Mouse (Mus musculus) lung, postnatal 0 days (tissue): ENCODE results near the gene Mrps35. TPM values are rescaled to one million over a fixed set of nuclear protein-coding genes. Genes with fewer than 3 reads are reported as not detected.

Experiments used
- ATAC-seq: fragments of 200-750 bp; cut with Nextera tagmentation; 2 replicates; pipeline ENCODE4 v1.8.0; 2017; ENCODE audit warnings: moderate library complexity
- DNase-seq: peaks from one replicate; pipeline ENCODE4 v3.0.0-alpha.2; 2016; ENCODE audit warnings: low spot score
- H3K27ac ChIP-seq: fragments of 300-500 bp; sonication (generic); 2 replicates; pipeline ENCODE4 v1.5.1; 2014; ENCODE audit warnings: antibody characterized with exemption, mild to moderate bottlenecking, low read length, mixed read lengths
- H3K27me3 ChIP-seq: fragments of 300-500 bp; sonication (generic); replicated peaks from 2 replicates; pipeline ENCODE4 v1.6.1; 2014; ENCODE audit warnings: low read length, mixed read lengths; ENCODE audit not compliant: insufficient read depth
- H3K36me3 ChIP-seq: fragments of 300-500 bp; sonication (generic); 2 replicates; pipeline ENCODE4 v1.6.1; 2014; ENCODE audit warnings: low read length, mixed read lengths; ENCODE audit not compliant: insufficient read depth
- H3K4me1 ChIP-seq: fragments of 300-500 bp; sonication (generic); 2 replicates; pipeline ENCODE4 v1.6.1; 2014; ENCODE audit warnings: antibody characterized with exemption, low read depth, low read length, mixed read lengths; ENCODE audit not compliant: insufficient read depth
- H3K4me2 ChIP-seq: fragments of 300-500 bp; sonication (generic); replicated peaks from 2 replicates; pipeline ENCODE4 v1.6.1; 2014; ENCODE audit warnings: low read depth, mild to moderate bottlenecking, low read length, moderate library complexity, mixed read lengths
- H3K4me3 ChIP-seq: fragments of 300-500 bp; sonication (generic); 2 replicates; pipeline ENCODE4 v1.5.1; 2014; ENCODE audit warnings: low read depth, low read length
- H3K9ac ChIP-seq: fragments of 300-500 bp; sonication (generic); replicated peaks from 2 replicates; pipeline ENCODE4 v1.6.1; 2014; ENCODE audit warnings: low read depth, mild to moderate bottlenecking
- H3K9me3 ChIP-seq: fragments of 300-500 bp; sonication (generic); 2 replicates; pipeline ENCODE4 v1.6.1; 2016; ENCODE audit warnings: low read length, mixed read lengths
- CTCF ChIP-seq: IDR thresholded peaks from 2 replicates; pipeline ENCODE4 v1.5.1; 2016; ENCODE audit warnings: antibody characterized with exemption, mild to moderate bottlenecking
- EP300 ChIP-seq: IDR thresholded peaks from 2 replicates; pipeline ENCODE4 v1.6.1; 2016; ENCODE audit warnings: antibody characterized with exemption, mild to moderate bottlenecking, control low read depth
- WGBS: fragments of 180-500 bp; shearing (Covaris S2); extraction: QIAGEN DNeasy Blood & Tissue Kit; methylation state at CpG from one replicate; pipeline ENCODE4 v1.1.7; 2014; 5-methylcytosine and 5-hydroxymethylcytosine counted together
- polyA plus RNA-seq: library from polyadenylated mRNA; unstranded; fragments of >200 nt; fragmentation: Nextera tagmentation; extraction: Ambion mirVana; gene quantifications from 2 replicates; pipeline ENCODE4 v1.2.1, GENCODE M21; 2015

Gene Mrps35
- 64.7 and 69.3 TPM in 2 replicates for polyA plus RNA-seq

GRCm38 (mm10) chr6:147042291-147043290 lies at the start of gene Mrps35:
TSS of gene Mrps35 (plus strand) at chr6:147042764.
- peak within 1 kb of the TSS; percentile 81 for H3K27ac ChIP-seq
- DNase-seq (peak; percentile 94), ATAC-seq (peak; percentile 99)
- WGBS: 3% methylated on average over 66 of the region's 66 CpGs
- peak within 1 kb of the TSS; percentile 75 for H3K4me2 ChIP-seq
- H3K9ac ChIP-seq: peak within 1 kb of the TSS; percentile 66
- peak; percentile 46 for TF ChIP-seq CTCF
- no peak for TF ChIP-seq EP300
- H3K9me3 ChIP-seq: no peaks in the 10 kb centered on the region
- H3K36me3 ChIP-seq: no peaks in the 10 kb centered on the region
- H3K4me3 ChIP-seq: peak within 1 kb of the TSS; percentile 89
- no peaks in the 10 kb centered on the region for H3K27me3 ChIP-seq
- peaks cover 11% of the 10 kb centered on the region; the same call in 1 of the 2 replicates for H3K4me1 ChIP-seq

GRCm38 (mm10) chr6:146994236-146994635 lies 48.3 kb upstream of the Mrps35 start:
- TF ChIP-seq CTCF: peak; percentile 77
- no peak for TF ChIP-seq EP300
- peaks cover 4% of the 10 kb centered on the region for H3K36me3 ChIP-seq
- no peak overlapping the region for H3K4me3 ChIP-seq
- H3K4me2 ChIP-seq: no peak overlapping the region
- ATAC-seq (no peak), DNase-seq (peak; percentile 74)
- WGBS: 32% methylated on average over 5 of the region's 5 CpGs
- H3K4me1 ChIP-seq: no peaks in the 10 kb centered on the region
- H3K9ac ChIP-seq: no peak overlapping the region
- H3K27me3 ChIP-seq: no peaks in the 10 kb centered on the region
- no peaks in the 10 kb centered on the region for H3K9me3 ChIP-seq
- H3K27ac ChIP-seq: no peak overlapping the region

GRCm38 (mm10) chr6:146995391-146995790 lies 47.2 kb upstream of the Mrps35 start:
- 82% methylated on average over 2 of the region's 2 CpGs for WGBS
- H3K9ac ChIP-seq: no peak overlapping the region
- DNase-seq (no peak), ATAC-seq (no peak)
- TF ChIP-seq EP300 (no peak), CTCF (no peak)
- H3K4me3 ChIP-seq: no peak overlapping the region
- H3K27ac ChIP-seq: no peak overlapping the region
- no peaks in the 10 kb centered on the region for H3K27me3 ChIP-seq
- no peaks in the 10 kb centered on the region for H3K9me3 ChIP-seq
- no peaks in the 10 kb centered on the region for H3K4me1 ChIP-seq
- H3K4me2 ChIP-seq: no peak overlapping the region
- H3K36me3 ChIP-seq: peaks cover 4% of the 10 kb centered on the region

DNA sequence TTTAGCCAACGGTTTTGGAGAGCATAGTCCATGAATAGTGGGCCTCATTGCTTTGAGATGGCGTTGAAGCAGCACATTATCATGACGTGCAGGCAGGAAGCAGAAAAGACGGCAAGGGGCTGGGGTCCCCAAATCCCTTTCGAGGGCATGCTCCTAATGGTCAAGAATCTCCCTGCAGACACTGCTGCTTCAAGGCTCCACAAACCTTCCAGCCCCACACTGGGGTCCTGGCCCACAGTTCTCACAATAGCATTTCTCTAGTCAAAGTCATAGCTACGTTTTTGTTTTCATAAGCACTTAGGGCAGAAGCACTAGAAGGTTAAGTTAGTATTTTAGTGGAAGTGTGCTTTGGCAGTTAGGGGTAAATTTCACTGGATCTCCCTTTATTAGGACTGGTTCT lies 46.7 kb upstream of the Mrps35 start:
- Histone ChIP-seq H3K4me1 (no peaks in the 10 kb centered on the region), H3K9ac (no peak overlapping the region), H3K36me3 (peaks cover 4% of the 10 kb centered on the region), H3K27ac (no peak overlapping the region), H3K4me2 (no peak overlapping the region), H3K4me3 (no peak overlapping the region), H3K27me3 (no peaks in the 10 kb centered on the region), H3K9me3 (no peaks in the 10 kb centered on the region)
- 87% methylated on average over 6 of the region's 6 CpGs for WGBS
- DNase-seq: no peak
- TF ChIP-seq EP300 (no peak), CTCF (no peak)
- no peak for ATAC-seq

DNA sequence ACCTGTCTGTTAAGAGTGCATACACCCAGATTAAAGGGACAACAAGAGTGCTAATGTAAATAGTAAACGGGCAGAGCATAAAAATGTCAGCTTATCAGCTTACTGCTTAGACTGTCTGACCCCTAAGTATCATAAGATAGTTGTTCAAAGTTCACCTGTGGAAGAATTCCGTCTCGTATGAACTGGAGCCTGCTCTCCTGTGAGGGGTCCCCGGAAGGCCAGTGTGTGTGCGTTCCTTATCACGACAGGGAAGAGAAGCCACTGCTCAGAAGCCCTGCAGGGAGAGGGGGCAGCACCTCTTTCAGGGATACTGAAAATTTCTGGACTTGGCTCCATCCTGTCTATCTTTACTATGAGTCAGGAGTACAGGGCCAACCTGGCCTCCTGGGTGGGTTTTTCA lies 45.6 kb upstream of the Mrps35 start:
- no peak for TF ChIP-seq EP300
- TF ChIP-seq CTCF: no peak
- no peak overlapping the region for H3K4me2 ChIP-seq
- H3K9ac ChIP-seq: no peak overlapping the region
- no peaks in the 10 kb centered on the region; the same call in 1 of the 2 replicates for H3K36me3 ChIP-seq
- no peaks in the 10 kb centered on the region for H3K9me3 ChIP-seq
- H3K27ac ChIP-seq: no peak overlapping the region
- 57% methylated on average over 6 of the region's 6 CpGs for WGBS
- no peak overlapping the region for H3K4me3 ChIP-seq
- no peaks in the 10 kb centered on the region for H3K4me1 ChIP-seq
- no peaks in the 10 kb centered on the region for H3K27me3 ChIP-seq
- DNase-seq (no peak), ATAC-seq (no peak)

DNA sequence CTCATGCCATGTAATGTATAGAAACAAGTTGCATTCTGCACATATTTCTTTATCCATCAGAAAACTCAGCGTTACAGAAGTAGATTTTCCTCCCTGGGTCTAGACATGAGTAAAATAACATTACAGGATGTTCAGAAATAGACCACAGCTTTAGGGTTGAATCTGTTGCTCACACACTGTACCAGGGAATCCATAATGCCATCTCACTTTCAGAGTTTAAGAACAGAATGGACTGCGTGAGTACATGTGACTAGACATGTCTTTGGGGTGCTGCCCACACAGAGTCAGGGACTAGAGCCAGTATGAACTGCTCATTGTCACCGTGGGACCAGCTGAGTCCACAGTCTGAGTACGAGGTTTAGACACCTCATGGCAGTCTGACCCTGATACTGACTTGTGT lies 43.9 kb upstream of the Mrps35 start:
- WGBS: 83% methylated on average over 4 of the region's 4 CpGs
- Histone ChIP-seq H3K36me3 (no peaks in the 10 kb centered on the region; the same call in 1 of the 2 replicates), H3K9ac (no peak overlapping the region), H3K9me3 (no peaks in the 10 kb centered on the region), H3K27me3 (no peaks in the 10 kb centered on the region), H3K4me2 (no peak overlapping the region), H3K27ac (no peak overlapping the region), H3K4me1 (no peaks in the 10 kb centered on the region), H3K4me3 (no peak overlapping the region)
- no peak for DNase-seq
- no peak for TF ChIP-seq CTCF
- TF ChIP-seq EP300: no peak
- ATAC-seq: no peak
